Mouse (Mus musculus): ENCODE results near the gene Hephl1. TPM values are rescaled to one million over a fixed set of nuclear protein-coding genes. Genes with fewer than 3 reads are reported as not detected.
"Not testable (repeated sequence)": the region's sequence is repeated elsewhere in the genome, so short reads cannot be mapped to it uniquely, and the experiment has no call there.

Hephl1 gene
- polyA plus RNA-seq (2017; shearing (Covaris generic)), result not detected

DNA sequence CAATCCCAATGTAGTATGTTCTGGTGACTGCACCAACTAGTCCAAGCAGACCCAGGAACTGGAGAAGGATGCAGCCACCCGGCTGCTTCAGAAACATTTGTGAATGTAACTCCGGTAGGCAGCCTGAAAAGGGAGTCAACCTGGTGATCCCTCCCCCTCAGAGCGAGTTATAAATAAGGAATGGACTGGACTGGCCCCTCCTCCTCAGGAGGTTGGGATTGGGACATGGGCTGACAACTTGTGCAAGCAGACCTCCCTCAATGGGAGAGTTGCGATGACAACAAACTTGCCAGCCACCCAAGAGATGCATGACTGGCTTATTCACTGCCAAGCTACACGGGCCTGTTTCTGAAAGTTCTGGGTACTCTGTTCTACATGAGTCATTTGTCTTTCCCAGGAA lies at the start of gene Hephl1:
TSS of gene Hephl1 (minus strand) at position 101 of the 400 bp plus-strand sequence.
- ATAC-seq, result no peak

DNA sequence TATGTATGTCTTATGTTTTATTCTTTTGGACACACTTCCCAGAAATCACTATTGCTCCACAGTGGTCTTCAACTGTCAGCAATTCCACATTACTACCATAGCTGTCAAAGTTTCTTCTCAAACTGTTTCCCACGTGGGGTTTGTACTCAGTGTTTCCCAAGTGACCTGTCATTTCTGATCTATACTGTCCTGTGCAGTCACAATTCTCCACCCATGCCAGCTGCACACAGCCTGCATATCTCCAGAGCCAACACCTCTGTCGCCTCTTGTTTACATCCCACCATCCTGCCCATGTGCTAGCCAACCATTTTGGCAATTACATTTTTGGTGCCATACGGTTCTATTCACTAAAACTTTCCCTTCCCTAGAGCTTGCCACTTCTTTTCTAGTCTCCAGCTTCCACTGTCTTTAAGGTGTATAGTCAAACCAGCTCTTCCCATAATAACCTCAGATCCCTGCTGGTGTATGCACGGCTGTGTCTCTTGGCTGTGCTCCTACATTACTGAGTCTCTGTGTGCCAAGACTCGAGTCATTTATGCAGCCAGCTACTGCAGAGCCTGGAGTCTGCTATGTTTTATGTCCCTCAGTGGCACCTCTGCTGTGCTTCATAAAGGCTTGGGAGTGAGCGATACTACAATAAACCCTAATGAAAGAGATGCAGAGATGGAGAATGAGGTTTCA lies 37.5 kb upstream of the Hephl1 start:
- ATAC-seq, result no peak

GRCm38 (mm10) chr9:15140546-15140945 lies 28.6 kb upstream of the Hephl1 start:
- no peak for ATAC-seq

DNA sequence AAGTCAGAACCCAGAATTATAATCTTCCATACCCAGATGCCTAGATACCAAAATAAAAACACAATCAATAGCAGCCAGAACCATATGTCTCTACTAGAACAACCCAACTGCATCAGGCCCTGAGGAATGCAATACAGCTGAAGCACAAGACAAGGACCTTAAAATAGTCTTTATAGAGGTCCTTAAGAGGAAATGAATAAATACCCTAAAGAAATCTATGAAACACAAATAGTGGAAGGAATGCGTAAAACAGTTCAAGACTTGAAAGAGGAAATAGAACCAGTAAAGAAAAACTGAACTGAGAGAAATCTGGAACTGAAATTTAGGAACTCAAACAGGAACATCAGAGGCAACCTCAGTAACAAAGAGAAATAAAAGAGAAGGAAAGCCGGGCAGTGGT lies 14.0 kb upstream of the Hephl1 start:
- no peak for ATAC-seq

- ATAC-seq, result no peak
These were observed 10.5 kb upstream of the Hephl1 start for GRCm38 (mm10) chr9:15122431-15122830.

- no peak for ATAC-seq
These were observed 9.0 kb upstream of the Hephl1 start for GRCm38 (mm10) chr9:15120841-15121358.

DNA sequence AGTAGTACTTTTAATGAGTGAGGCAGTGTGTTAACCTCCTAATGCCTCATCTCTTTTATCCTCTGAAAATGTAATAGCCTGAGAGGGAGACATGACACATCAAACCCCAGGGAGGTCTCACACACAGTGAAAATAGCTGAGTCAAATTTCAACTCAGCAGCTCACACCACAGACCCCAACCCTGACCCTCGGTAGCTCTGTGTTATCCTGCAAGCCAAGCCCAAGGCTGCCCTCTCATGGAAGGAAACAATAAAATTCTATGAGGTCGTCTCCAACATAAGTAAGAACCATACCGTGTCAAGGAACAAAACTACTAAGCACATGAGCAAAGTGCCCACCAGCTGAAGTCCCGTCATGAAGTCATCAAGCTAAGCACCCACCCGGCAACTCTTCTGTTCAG lies 8.3 kb upstream of the Hephl1 start:
- ATAC-seq, result no peak

DNA sequence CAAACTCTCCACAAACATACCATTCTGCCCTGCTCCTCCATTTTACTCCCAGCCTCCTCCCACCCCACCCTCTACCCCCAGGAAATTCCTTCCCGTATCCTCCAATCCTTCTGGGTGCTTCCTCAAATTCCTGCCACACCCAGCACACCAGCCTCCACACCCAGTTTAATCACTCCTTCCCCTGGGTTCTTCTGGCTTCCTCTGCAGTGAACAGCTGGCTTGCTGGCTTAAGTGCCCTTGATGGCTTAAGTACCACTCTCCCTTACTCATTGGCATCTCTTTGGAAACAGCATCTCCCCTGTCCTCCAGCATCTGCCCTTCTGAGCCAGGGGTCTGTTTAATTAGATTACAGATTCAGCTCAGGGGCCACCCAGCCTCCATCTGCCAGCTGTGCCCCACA lies 7.6 kb upstream of the Hephl1 start:
- ATAC-seq, result no peak

DNA sequence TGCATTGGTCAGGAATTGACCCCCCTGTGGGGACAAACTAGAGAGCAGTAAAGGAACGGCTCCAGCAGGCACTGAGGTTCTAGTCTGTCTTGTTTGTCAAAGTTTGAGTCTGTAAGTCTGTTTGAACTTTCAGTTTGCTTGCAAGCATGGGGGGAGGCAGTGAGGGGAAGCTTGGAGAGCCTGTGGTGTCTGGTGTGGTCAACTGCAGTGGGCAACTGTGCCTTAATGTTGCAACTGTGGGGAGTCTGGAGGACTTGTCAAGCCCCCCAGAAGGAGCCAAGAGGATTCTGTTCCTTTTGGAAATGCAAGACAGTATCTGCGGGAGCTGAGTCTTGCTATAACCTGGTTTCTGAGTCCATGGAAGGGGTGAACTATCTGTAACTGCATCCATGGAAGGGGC lies 4.3 kb upstream of the Hephl1 start:
- no peak for ATAC-seq

DNA sequence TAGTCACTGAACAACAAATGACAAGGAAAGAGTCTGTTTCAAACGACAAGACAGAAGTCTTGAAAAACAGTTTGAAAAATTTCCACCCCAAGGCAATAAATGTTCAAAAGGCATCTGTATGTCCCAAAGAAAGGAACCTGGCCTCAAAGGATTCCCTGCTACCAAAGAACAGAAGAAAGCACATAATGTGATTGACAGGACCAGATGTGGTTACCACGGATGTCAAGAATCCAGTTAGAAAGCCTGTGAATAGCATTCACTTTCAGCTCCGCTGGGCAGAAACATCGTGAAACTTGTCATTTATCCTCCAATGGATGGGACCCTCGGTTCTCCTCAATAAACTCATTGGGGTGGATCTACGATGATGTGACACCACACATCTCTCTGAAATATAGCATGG lies 2.2 kb upstream of the Hephl1 start:
- no peak for ATAC-seq

GRCm38 (mm10) chr9:15108101-15108500 lies 3.8 kb downstream of the Hephl1 start:
- ATAC-seq, result no peak

DNA sequence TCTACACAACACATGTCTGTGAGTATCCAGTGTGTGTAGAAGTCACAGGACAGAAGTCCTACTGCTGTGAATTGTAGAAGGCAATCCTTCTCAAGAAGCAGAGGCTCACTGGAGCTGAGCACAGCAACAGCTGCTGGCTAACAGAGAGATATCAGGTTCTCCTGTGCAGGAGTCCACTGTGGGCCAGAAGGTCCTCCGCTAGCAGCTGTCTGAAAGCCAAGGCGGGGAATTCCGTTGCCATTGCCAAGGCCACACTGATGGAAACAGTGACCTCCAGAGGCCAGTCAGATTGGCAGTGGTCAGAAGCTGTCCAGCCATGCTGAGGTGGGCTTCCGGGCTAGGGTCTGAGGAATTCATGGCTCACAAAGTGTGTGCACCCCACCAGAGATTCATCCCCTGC lies 6.8 kb downstream of the Hephl1 start:
- no peak for ATAC-seq

- peak; percentile 63 for ATAC-seq
These were observed 8.2 kb downstream of the Hephl1 start for GRCm38 (mm10) chr9:15103579-15104300.

- ATAC-seq, result no peak
These were observed 10.3 kb downstream of the Hephl1 start for GRCm38 (mm10) chr9:15101531-15102161.

DNA sequence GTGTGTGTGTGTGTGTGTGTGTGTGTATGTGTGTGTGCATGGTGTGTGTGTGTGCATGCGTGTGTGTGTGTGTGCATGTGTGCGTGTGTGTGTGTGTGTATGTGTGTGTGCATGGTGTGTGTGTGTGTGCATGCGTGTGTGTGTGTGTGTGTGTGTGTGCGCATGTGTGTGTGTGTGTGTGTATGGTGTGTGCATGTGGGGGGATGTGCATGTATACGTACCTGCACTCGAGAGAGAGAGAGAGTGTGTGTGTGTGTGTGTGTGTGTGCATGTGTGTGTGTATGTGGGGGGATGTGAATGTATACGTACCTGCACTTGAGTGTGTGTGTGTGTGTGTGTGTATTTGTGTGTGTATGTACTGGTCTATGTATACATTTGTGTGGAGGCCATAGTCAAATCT lies 13.5 kb downstream of the Hephl1 start:
- not testable (repeated sequence) for ATAC-seq

DNA sequence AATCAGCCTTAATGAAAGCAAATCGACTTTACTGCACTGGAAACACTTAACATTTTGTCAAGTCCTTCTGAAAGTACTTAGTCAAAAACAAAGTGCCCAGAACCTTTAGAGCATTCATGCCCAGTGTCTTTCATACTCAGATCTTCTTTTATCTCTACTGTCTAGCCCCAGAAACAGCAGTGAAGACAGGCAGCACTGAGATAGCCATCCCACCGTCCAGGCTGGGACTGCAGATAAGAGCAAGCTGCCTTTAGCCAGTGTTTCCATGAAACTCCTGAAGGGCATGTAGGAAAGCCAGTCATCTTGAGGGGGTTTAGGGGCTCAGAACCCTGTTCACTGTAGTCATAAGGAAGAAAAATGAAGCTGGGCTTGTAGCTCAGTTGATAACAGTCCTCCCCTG lies 14.7 kb downstream of the Hephl1 start:
- no peak for ATAC-seq

DNA sequence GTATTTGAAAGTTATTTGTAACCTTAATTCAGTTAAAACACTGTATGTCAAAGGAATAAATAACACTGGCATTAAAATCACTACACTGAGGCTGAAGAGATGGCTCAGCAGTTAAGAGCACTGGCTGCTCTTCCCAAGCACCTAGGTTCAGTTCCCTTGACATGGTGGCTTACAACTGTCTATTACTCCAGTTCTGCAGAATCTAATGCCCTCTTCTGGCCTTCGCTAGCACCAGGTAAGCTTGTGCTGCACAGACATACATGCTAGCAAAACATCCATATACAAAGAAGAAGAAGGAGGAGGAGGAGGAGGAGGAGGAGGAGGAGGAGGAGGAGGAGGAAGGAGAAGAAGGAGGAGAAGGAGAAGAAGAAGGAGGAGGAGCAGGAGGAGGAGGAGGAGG lies 15.7 kb downstream of the Hephl1 start:
- no peak for ATAC-seq

- ATAC-seq, result peak; percentile 36
These were observed 16.7 kb downstream of the Hephl1 start for GRCm38 (mm10) chr9:15095206-15095605.

- ATAC-seq, result no peak
These were observed 43.1 kb downstream of the Hephl1 start for GRCm38 (mm10) chr9:15068686-15069295.

- ATAC-seq, result no peak
These were observed 43.8 kb downstream of the Hephl1 start for GRCm38 (mm10) chr9:15067995-15068685.

DNA sequence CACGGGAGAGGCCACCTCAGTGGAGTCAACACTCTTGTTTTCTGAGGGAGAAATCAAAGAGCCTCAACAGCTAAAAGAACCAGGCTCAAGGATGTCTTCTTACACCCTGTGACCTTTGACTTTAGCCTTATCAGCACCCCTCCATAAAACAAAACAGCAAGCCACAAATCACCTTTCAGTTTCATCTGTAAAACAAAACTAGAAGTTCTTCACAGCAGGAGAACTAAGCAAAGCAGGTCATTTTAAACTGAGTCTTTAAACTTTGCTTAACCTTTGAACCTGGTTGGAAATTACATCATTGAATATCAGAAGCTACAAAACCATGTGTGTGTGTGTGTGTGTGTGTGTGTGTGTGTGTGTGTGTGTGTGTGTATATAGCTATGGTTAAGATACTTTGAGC lies 47.7 kb downstream of the Hephl1 start:
- peak; percentile 84 for ATAC-seq

DNA sequence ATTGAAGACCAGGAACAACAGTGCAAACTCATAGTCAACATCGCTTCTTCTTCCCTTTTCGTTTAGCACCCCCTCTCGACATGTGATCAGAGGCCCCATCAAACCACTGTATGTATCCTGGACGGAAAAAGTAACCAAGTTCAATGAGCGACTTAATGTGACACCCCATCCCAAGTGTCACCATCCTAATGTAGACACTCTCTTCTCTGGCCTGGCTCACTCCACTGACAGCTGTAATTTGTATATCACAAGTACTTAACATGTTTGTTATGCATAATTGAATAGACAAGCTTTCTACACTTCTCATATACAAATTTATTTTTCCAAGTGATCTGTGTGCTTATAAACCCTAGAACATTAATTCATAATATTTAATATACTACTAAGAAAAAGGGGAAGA lies 51.1 kb downstream of the Hephl1 start:
- no peak for ATAC-seq

- peak; percentile 47 for ATAC-seq
These were observed 51.9 kb downstream of the Hephl1 start for GRCm38 (mm10) chr9:15060026-15060425.
